Mouse (Mus musculus): ENCODE data around the gene Hsd17b7.
"Not testable (repeated sequence)": the region's sequence is repeated elsewhere in the genome, so short reads cannot be mapped to it uniquely, and the experiment has no call there.

Gene Hsd17b7

GRCm38 (mm10) chr1:169968792-169969515 is at the start of gene Hsd17b7:
Gene Hsd17b7 (minus strand): TSS chr1:169969241.
- DNase-seq: peak; percentile 97 to 98

- no peak for DNase-seq
These were observed 45.7 kb upstream of the Hsd17b7 start for GRCm38 (mm10) chr1:170014784-170015183.

- DNase-seq: no peak
These were observed 41.9 kb upstream of the Hsd17b7 start for GRCm38 (mm10) chr1:170010716-170011505.

GRCm38 (mm10) chr1:170009296-170009695 is 40.3 kb upstream of the Hsd17b7 start:
- DNase-seq: no peak

- DNase-seq: no peak
These were observed 39.6 kb upstream of the Hsd17b7 start for GRCm38 (mm10) chr1:170008432-170009220.

- DNase-seq: no peak
These were observed 37.5 kb upstream of the Hsd17b7 start for GRCm38 (mm10) chr1:170006516-170006915.

- DNase-seq: no peak
These were observed 36.3 kb upstream of the Hsd17b7 start for GRCm38 (mm10) chr1:170005297-170005696.

GRCm38 (mm10) chr1:169993901-169994300 is 24.9 kb upstream of the Hsd17b7 start:
- DNase-seq: not testable (repeated sequence)

- DNase-seq: no peak
These were observed 17.1 kb upstream of the Hsd17b7 start for GRCm38 (mm10) chr1:169986166-169986565.

GRCm38 (mm10) chr1:169977621-169978020 is 8.6 kb upstream of the Hsd17b7 start:
- no peak for DNase-seq

GRCm38 (mm10) chr1:169971998-169972397 is 3.0 kb upstream of the Hsd17b7 start:
- DNase-seq: no peak

GRCm38 (mm10) chr1:169970936-169971335 is 1.9 kb upstream of the Hsd17b7 start:
- DNase-seq: no peak

GRCm38 (mm10) chr1:169969516-169969886 is 460 bp upstream of the Hsd17b7 start:
- no peak for DNase-seq

- DNase-seq: no peak
These were observed 15.9 kb downstream of the Hsd17b7 start for GRCm38 (mm10) chr1:169953106-169953505.

- no peak for DNase-seq
These were observed 16.4 kb downstream of the Hsd17b7 start for GRCm38 (mm10) chr1:169952636-169953035.

- DNase-seq: no peak
These were observed 17.5 kb downstream of the Hsd17b7 start for GRCm38 (mm10) chr1:169951561-169951960.

GRCm38 (mm10) chr1:169950651-169951050 is 18.4 kb downstream of the Hsd17b7 start:
- peak; percentile 27 to 43 for DNase-seq

GRCm38 (mm10) chr1:169949981-169950380 is 19.1 kb downstream of the Hsd17b7 start:
- no peak for DNase-seq

GRCm38 (mm10) chr1:169948866-169949265 is 20.2 kb downstream of the Hsd17b7 start:
- no peak for DNase-seq

- no peak for DNase-seq
These were observed 20.8 kb downstream of the Hsd17b7 start for GRCm38 (mm10) chr1:169948280-169948679.

GRCm38 (mm10) chr1:169947654-169948053 is 21.4 kb downstream of the Hsd17b7 start:
- no peak for DNase-seq

GRCm38 (mm10) chr1:169946004-169946403 is 23.0 kb downstream of the Hsd17b7 start:
- DNase-seq: no peak

- peak; percentile 64 to 68 for DNase-seq
These were observed 29.7 kb downstream of the Hsd17b7 start for GRCm38 (mm10) chr1:169939345-169939744.

Measured in B cell, adult 2 months (primary cell).